Mouse (Mus musculus) megakaryocyte, embryonic 14.5 days (primary cell): Measurements from ENCODE around the gene Dgkh.

Source experiments
- FLI1 ChIP-seq: IDR thresholded peaks from 2 replicates; pipeline ENCODE4 v1.6.1; 2012; ENCODE audit warnings: low read length, inconsistent platforms, mixed read lengths
- GATA1 ChIP-seq: IDR thresholded peaks from 3 replicates; pipeline ENCODE4 v1.6.1; 2012; ENCODE audit warnings: mixed read lengths, low read length, inconsistent platforms, borderline replicate concordance

DNA sequence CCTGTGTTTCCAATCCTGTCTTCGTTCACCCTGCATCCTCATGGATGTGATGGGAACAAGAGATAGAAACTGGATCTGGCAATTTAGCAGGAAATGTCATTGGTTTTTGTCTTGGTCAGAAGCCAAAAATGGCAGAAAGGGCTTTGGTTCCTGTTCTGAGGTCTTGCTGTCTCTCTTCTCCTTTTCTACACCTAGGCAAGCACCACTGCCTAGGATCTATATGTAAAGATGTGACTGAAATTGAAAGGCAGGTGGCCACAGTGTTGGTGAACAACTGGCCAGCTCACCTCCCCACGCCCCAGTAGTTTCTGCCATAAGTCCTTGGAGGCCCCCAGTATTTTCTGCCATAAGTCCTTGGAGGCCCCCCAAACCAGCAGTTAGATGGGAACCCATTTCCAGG, 16.1 kb upstream of the Dgkh start:
- TF ChIP-seq GATA1 (no peak), FLI1 (no peak)
